Mouse (Mus musculus) hindbrain, embryonic 12.5 days (tissue): ENCODE results near the gene Fbxo34. TPM values are rescaled to one million over a fixed set of nuclear protein-coding genes. Genes with fewer than 3 reads are reported as not detected.

Experiments
- ATAC-seq: fragments of 200-750 bp; cut with Nextera tagmentation; 2 replicates; pipeline ENCODE4 v1.8.0; 2017; ENCODE audit warnings: moderate TSS enrichment; ENCODE audit not compliant: low FRiP score
- H3K27ac ChIP-seq: fragments of 300-500 bp; sonication (generic); 2 replicates; pipeline ENCODE4 v1.5.1; 2016; ENCODE audit warnings: mild to moderate bottlenecking
- H3K27me3 ChIP-seq: fragments of 300-500 bp; sonication (generic); 2 replicates; pipeline ENCODE4 v1.6.1; 2016; ENCODE audit warnings: mild to moderate bottlenecking
- H3K36me3 ChIP-seq: fragments of 300-500 bp; sonication (generic); 2 replicates; pipeline ENCODE4 v1.6.1; 2016; ENCODE audit warnings: mild to moderate bottlenecking
- H3K4me1 ChIP-seq: fragments of 300-500 bp; sonication (generic); 2 replicates; pipeline ENCODE4 v1.6.1; 2016
- H3K4me2 ChIP-seq: fragments of 300-500 bp; sonication (generic); replicated peaks from 2 replicates; pipeline ENCODE4 v1.6.1; 2016; ENCODE audit warnings: mild to moderate bottlenecking
- H3K4me3 ChIP-seq: fragments of 300-500 bp; sonication (generic); 2 replicates; pipeline ENCODE4 v1.5.1; 2016; ENCODE audit warnings: mild to moderate bottlenecking
- H3K9ac ChIP-seq: fragments of 300-500 bp; sonication (generic); 2 replicates; pipeline ENCODE4 v1.6.1; 2016; ENCODE audit warnings: mild to moderate bottlenecking, moderate library complexity
- H3K9me3 ChIP-seq: fragments of 300-500 bp; sonication (generic); replicated peaks from 2 replicates; pipeline ENCODE4 v1.6.1; 2016; ENCODE audit warnings: mild to moderate bottlenecking
- WGBS: fragments of 180-500 bp; shearing (Covaris S2); methylation state at CpG from one replicate; pipeline ENCODE4 v1.1.7; 2016; 5-methylcytosine and 5-hydroxymethylcytosine counted together
- polyA plus RNA-seq: library from polyadenylated mRNA; unstranded; fragments of >200 nt; fragmentation: Nextera tagmentation; extraction: Ambion mirVana; gene quantifications from 2 replicates; pipeline ENCODE4 v1.2.1, GENCODE M21; 2016

Gene Fbxo34
- polyA plus RNA-seq, 1 experiment from 2014 or later = 24.1 TPM

DNA sequence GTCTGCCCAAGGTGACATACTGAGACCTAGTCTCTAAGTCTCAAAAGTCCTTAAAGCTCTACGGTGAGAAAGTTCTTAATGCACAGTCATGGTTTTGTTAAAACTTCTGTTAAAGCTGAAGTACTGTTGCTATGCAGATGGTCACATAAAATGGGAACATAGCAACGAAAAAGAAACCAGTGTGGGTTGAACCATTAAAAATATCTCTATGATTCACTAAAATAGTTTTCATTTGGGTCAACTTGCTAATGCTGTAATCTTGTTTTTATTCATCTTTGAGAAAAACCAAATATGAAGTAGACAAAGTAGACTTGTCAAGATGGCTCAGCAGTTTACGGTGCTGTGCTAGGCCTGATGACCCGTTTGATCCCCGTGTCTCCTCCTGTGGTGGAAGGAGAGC lies 56.5 kb downstream of the Fbxo34 start:
- Histone ChIP-seq H3K36me3 (peaks cover 10% of the 10 kb centered on the region; the same call in 1 of the 2 replicates), H3K9ac (no peak overlapping the region), H3K27me3 (no peaks in the 10 kb centered on the region), H3K4me3 (no peak overlapping the region), H3K4me2 (no peak overlapping the region), H3K4me1 (no peaks in the 10 kb centered on the region), H3K27ac (no peak overlapping the region), H3K9me3 (no peaks in the 10 kb centered on the region)
- no peak for ATAC-seq
- WGBS = 91% methylated on average over 5 of the region's 5 CpGs

- Histone ChIP-seq H3K9ac (no peak overlapping the region), H3K36me3 (peaks cover 10% of the 10 kb centered on the region; the same call in 1 of the 2 replicates), H3K4me3 (no peak overlapping the region), H3K4me1 (no peaks in the 10 kb centered on the region), H3K27ac (no peak overlapping the region), H3K4me2 (no peak overlapping the region), H3K27me3 (no peaks in the 10 kb centered on the region), H3K9me3 (no peaks in the 10 kb centered on the region)
- ATAC-seq = no peak
These were observed 57.8 kb downstream of the Fbxo34 start for GRCm38 (mm10) chr14:47508035-47508434.

DNA sequence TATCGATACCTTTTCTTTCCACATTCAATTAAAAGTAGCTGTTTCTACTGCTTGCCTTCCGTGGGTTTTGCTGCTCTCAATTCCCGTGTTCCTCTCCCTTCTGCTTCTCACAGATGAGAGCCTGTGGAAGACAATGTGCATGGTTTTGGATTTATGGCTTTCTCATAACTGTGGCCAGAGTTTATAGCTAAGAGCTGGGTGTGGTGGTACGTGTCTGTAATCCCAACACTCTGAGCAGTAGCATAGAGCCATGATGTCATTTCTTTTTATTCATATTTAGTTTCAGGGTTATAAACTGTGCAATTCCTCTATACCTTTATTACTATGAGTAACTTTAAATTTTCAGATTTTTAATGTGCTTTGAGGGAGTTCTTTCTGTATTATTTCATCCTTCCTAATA lies 60.0 kb downstream of the Fbxo34 start:
- Histone ChIP-seq H3K36me3 (peaks cover 4% of the 10 kb centered on the region; the same call in 1 of the 2 replicates), H3K4me3 (no peak overlapping the region), H3K4me1 (no peaks in the 10 kb centered on the region), H3K9me3 (no peaks in the 10 kb centered on the region), H3K4me2 (no peak overlapping the region), H3K27me3 (no peaks in the 10 kb centered on the region), H3K9ac (no peak overlapping the region), H3K27ac (no peak overlapping the region)
- no peak for ATAC-seq
- 94% methylated on average over 4 of the region's 4 CpGs for WGBS

GRCm38 (mm10) chr14:47513606-47514005 lies 63.4 kb downstream of the Fbxo34 start:
- H3K4me2 ChIP-seq = no peak overlapping the region
- H3K4me1 ChIP-seq = no peaks in the 10 kb centered on the region
- no peak overlapping the region for H3K27ac ChIP-seq
- 98% methylated on average over 3 of the region's 3 CpGs for WGBS
- no peak for ATAC-seq
- no peaks in the 10 kb centered on the region for H3K36me3 ChIP-seq
- H3K27me3 ChIP-seq = no peaks in the 10 kb centered on the region
- no peaks in the 10 kb centered on the region for H3K9me3 ChIP-seq
- H3K4me3 ChIP-seq = no peak overlapping the region
- no peak overlapping the region for H3K9ac ChIP-seq

DNA sequence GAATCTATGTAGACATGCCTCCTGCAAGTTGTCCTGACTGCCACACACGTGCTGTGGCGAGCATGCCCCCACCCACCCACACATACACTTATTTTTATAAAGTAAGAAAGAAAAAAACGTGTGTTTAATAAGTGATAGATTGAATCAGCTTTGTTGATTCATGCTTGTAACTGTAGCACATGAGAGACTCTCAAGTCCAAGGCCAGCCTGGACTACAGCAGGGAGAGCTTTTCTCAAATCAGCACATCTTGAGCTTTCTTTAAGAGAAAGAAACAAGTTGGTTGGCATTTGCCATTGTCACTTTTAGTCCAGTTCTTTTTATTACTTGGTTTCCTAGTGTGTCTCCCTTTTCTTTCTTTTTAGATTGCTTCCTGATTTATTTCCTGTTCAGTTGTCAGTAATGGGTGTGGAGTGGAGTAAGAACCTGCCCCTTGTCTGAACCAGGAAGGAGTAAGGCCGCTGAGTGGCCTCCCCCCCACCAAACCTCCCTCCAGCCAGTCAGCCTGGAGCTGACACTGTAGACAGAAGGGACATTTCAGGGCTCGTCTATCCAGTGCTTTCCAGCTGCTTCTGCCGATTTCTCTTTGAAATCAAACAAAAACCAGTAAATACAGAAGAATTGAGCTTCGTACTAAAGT lies 64.7 kb downstream of the Fbxo34 start:
- no peak overlapping the region for H3K4me2 ChIP-seq
- no peaks in the 10 kb centered on the region for H3K27me3 ChIP-seq
- no peaks in the 10 kb centered on the region for H3K9me3 ChIP-seq
- no peak for ATAC-seq
- 58% methylated on average over 7 of the region's 7 CpGs for whole genome bisulfite sequencing
- no peak overlapping the region for H3K9ac ChIP-seq
- 0 out of 2 replicates have a peak overlapping the region, but pooled peaks have one; percentile 44 for H3K27ac ChIP-seq
- H3K4me1 ChIP-seq = no peaks in the 10 kb centered on the region
- H3K4me3 ChIP-seq = no peak overlapping the region
- H3K36me3 ChIP-seq = no peaks in the 10 kb centered on the region

- Histone ChIP-seq H3K4me2 (no peak overlapping the region), H3K36me3 (no peaks in the 10 kb centered on the region), H3K27ac (no peak overlapping the region), H3K4me1 (no peaks in the 10 kb centered on the region), H3K9ac (no peak overlapping the region), H3K4me3 (no peak overlapping the region), H3K9me3 (no peaks in the 10 kb centered on the region), H3K27me3 (no peaks in the 10 kb centered on the region)
- ATAC-seq = no peak
- 89% methylated on average over 8 of the region's 8 CpGs for WGBS
These were observed 65.4 kb downstream of the Fbxo34 start for GRCm38 (mm10) chr14:47515636-47516035.

- H3K36me3 ChIP-seq = no peaks in the 10 kb centered on the region
- 88% methylated on average over 6 of the region's 6 CpGs for WGBS
These were observed 66.5 kb downstream of the Fbxo34 start for GRCm38 (mm10) chr14:47516755-47517154.

GRCm38 (mm10) chr14:47518619-47519018 lies 68.4 kb downstream of the Fbxo34 start:
- Histone ChIP-seq H3K9me3 (no peaks in the 10 kb centered on the region), H3K36me3 (no peaks in the 10 kb centered on the region), H3K4me1 (no peaks in the 10 kb centered on the region), H3K9ac (no peak overlapping the region), H3K27me3 (no peaks in the 10 kb centered on the region), H3K27ac (no peak overlapping the region), H3K4me3 (no peak overlapping the region), H3K4me2 (no peak overlapping the region)
- ATAC-seq = no peak
- 94% methylated on average over 6 of the region's 6 CpGs for WGBS

More at GRCm38 (mm10) chr14:47516755-47517154, 66.5 kb downstream of the Fbxo34 start:
- Histone ChIP-seq H3K27ac (no peak overlapping the region), H3K4me1 (no peaks in the 10 kb centered on the region), H3K9me3 (no peaks in the 10 kb centered on the region), H3K4me2 (no peak overlapping the region), H3K9ac (no peak overlapping the region), H3K4me3 (no peak overlapping the region), H3K27me3 (no peaks in the 10 kb centered on the region)
- no peak for ATAC-seq

- ATAC-seq = no peak
- Histone ChIP-seq H3K27me3 (no peaks in the 10 kb centered on the region), H3K36me3 (no peaks in the 10 kb centered on the region), H3K4me3 (no peak overlapping the region), H3K4me2 (no peak overlapping the region), H3K4me1 (no peaks in the 10 kb centered on the region), H3K9ac (no peak overlapping the region), H3K27ac (no peak overlapping the region), H3K9me3 (no peaks in the 10 kb centered on the region)
- 89% methylated on average over 13 of the region's 13 CpGs for WGBS
These were observed 70.7 kb downstream of the Fbxo34 start for GRCm38 (mm10) chr14:47520751-47521449.

DNA sequence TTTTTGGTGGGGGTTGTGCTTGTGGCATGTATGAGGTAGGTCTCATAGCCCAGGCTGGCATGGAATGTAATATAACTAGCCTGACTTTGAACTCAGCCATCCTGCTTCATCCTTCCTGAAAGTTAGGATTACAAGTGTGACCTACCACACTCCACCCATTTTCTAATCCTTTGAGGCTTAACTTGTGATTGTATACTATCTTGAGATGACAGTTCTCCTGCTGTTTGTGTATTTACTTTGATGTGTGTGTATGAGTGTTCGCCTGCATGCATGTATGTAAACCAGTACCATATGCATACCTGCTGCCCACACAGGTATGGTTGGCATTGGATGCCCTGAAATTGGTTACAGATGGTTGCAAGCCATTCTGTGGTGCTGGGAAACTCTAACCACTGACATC lies 71.4 kb downstream of the Fbxo34 start:
- no peak overlapping the region for H3K27ac ChIP-seq
- no peaks in the 10 kb centered on the region for H3K4me1 ChIP-seq
- no peak overlapping the region for H3K4me2 ChIP-seq
- no peak for ATAC-seq
- no peaks in the 10 kb centered on the region for H3K9me3 ChIP-seq
- no peaks in the 10 kb centered on the region for H3K36me3 ChIP-seq
- 90% methylated on average over 1 of the region's 1 CpGs for WGBS
- H3K4me3 ChIP-seq = no peak overlapping the region
- H3K9ac ChIP-seq = no peak overlapping the region
- H3K27me3 ChIP-seq = no peaks in the 10 kb centered on the region

DNA sequence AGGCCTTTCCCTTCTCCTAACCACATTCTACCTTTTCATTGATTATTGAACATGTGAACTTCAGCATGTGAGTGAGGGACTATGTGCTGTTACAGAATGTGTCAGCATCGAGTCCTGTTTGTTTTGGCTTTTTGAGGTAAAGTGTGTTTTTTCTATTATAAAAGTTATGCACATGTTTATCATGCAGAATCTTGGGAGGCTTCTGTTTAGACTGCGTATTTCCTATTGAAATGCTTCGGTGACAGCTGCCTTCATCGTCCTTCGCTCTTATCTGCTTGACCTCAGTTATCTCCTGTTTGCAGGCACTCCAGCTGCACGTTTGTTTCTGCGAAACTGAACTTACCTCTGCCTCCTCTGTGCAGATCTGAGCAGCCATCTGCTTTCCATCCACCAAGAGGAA lies 72.1 kb downstream of the Fbxo34 start:
- 88% methylated on average over 7 of the region's 7 CpGs for WGBS
- Histone ChIP-seq H3K9me3 (no peaks in the 10 kb centered on the region), H3K4me2 (no peak overlapping the region), H3K27me3 (no peaks in the 10 kb centered on the region), H3K36me3 (no peaks in the 10 kb centered on the region), H3K27ac (no peak overlapping the region), H3K9ac (no peak overlapping the region), H3K4me3 (no peak overlapping the region), H3K4me1 (no peaks in the 10 kb centered on the region)
- no peak for ATAC-seq

DNA sequence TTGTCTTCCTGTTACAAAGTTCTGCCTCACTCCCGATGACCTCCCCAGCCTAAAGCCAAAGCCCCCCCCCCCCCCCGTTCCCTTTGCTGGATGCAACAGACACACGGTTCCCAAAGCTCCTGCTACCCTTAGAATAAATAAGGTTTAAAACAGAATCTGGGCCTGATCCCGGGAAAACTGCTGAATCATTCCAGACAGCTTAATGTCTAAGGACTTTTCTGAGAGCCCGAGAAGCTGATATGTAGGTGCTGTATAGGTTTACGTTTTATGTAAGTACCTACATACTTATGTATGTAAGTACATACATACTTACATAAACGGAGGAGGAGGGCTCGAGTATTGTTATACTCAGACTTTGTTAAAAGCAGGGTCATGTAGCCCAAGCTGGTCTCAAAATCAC lies 75.2 kb downstream of the Fbxo34 start:
- 86% methylated on average over 8 of the region's 8 CpGs for WGBS
- Histone ChIP-seq H3K27ac (no peak overlapping the region), H3K4me1 (no peaks in the 10 kb centered on the region), H3K4me3 (no peak overlapping the region), H3K9me3 (no peaks in the 10 kb centered on the region), H3K9ac (no peak overlapping the region), H3K4me2 (no peak overlapping the region), H3K27me3 (no peaks in the 10 kb centered on the region), H3K36me3 (peaks cover 3% of the 10 kb centered on the region)
- ATAC-seq = no peak

- WGBS = 94% methylated on average over 5 of the region's 5 CpGs
- Histone ChIP-seq H3K36me3 (peaks cover 6% of the 10 kb centered on the region), H3K4me2 (no peak overlapping the region), H3K4me1 (no peaks in the 10 kb centered on the region), H3K27ac (no peak overlapping the region), H3K27me3 (no peaks in the 10 kb centered on the region), H3K4me3 (no peak overlapping the region), H3K9ac (no peak overlapping the region), H3K9me3 (no peaks in the 10 kb centered on the region)
- no peak for ATAC-seq
These were observed 75.6 kb downstream of the Fbxo34 start for GRCm38 (mm10) chr14:47525861-47526260.
